ENCODE assay signal across 15 mouse cellular contexts in genomic region chr9:115048340-115048739, GRCm38 (mm10).
DNase-seq lines count a peak whose midpoint lies in the region; ATAC-seq lines count a peak whose summit lies in the region.
"Had no signal": no experiment of that assay in that cellular context is flagged by ENCODE, and none has a peak within 500 bp of the region (broad histone marks: within the 10 kb centered on the region; RNA-seq: fewer than 3 reads in every experiment).

No protein-coding gene starts in this region.

- H3K27me3 ChIP-seq in heart, embryonic 16.5 days (ENCODE audit: control insufficient read depth, insufficient read depth, low read length), result no peaks in the 10 kb centered on the region
- no peaks in the 10 kb centered on the region for H3K27me3 ChIP-seq in liver, embryonic 16.5 days (ENCODE audit: control insufficient read depth, insufficient read depth, low read depth, low read length)
- H3K27me3 ChIP-seq in liver, embryonic 12.5 days (replicated peaks), result no peaks in the 10 kb centered on the region
- no peaks in the 10 kb centered on the region for H3K27me3 ChIP-seq in kidney, embryonic 16.5 days (ENCODE audit: insufficient read depth, low read length)
- H3K27me3 ChIP-seq: embryonic facial prominence, embryonic 13.5 days; limb, embryonic 15.5 days had no signal

- H3K4me2 ChIP-seq in heart, embryonic 16.5 days (ENCODE audit: low read depth, low read length), result peak overlapping the region; percentile 21
- no peak overlapping the region for H3K4me2 ChIP-seq in liver, embryonic 16.5 days (ENCODE audit: low read depth, low read length)
- no peak overlapping the region for H3K4me2 ChIP-seq in liver, embryonic 12.5 days
- no peak overlapping the region for H3K4me2 ChIP-seq in kidney, embryonic 16.5 days (replicated peaks; ENCODE audit: low read depth, low read length)
- H3K4me2 ChIP-seq: embryonic facial prominence, embryonic 13.5 days; limb, embryonic 15.5 days had no signal

- intact Hi-C loops in heart, postnatal 10 days (cut with DNase I), result no loop called here

- ATAC-seq in heart, embryonic 16.5 days (replicated peaks; ENCODE audit: extremely low read depth, insufficient read depth, low FRiP score), result no peak
- ATAC-seq in liver, embryonic 16.5 days (ENCODE audit: low read depth), result peak; percentile 11; the same call in 1 of the 2 replicates
- no peak for ATAC-seq in liver, embryonic 12.5 days
- ATAC-seq in kidney, embryonic 16.5 days (ENCODE audit: low FRiP score, low TSS enrichment), result peak; percentile 50; the same call in 1 of the 2 replicates

- no peaks in the 10 kb centered on the region for H3K36me3 ChIP-seq in heart, embryonic 16.5 days (ENCODE audit: control insufficient read depth, insufficient read depth)
- no peaks in the 10 kb centered on the region for H3K36me3 ChIP-seq in liver, embryonic 16.5 days (ENCODE audit: control insufficient read depth, insufficient read depth)
- no peaks in the 10 kb centered on the region for H3K36me3 ChIP-seq in liver, embryonic 12.5 days
- H3K36me3 ChIP-seq in kidney, embryonic 16.5 days (ENCODE audit: insufficient read depth, low read length), result no peaks in the 10 kb centered on the region
- H3K36me3 ChIP-seq: embryonic facial prominence, embryonic 13.5 days; G1E; limb, embryonic 15.5 days had no signal

- no peak for DNase-seq in heart, postnatal 10 days
- peak; percentile 7 to 46 for DNase-seq in kidney, postnatal 25 days
- no peak for DNase-seq in layer of hippocampus, adult 8-10 months (ENCODE audit: low spot score in 2 of 2)
- no peak for DNase-seq in cerebellum, adult 9-10 months
- DNase-seq: cerebellum, adult 11 months; cerebellum, postnatal 36 days; thymus, postnatal 25 days had no signal

- WGBS in heart, embryonic 16.5 days, result 23% methylated on average over 10 of the region's 10 CpGs
- WGBS in liver, embryonic 16.5 days (ENCODE audit: insufficient replicate concordance), result 50% methylated on average over 10 of the region's 10 CpGs
- WGBS in liver, embryonic 12.5 days (ENCODE audit: insufficient replicate concordance), result 50% methylated on average over 10 of the region's 10 CpGs
- WGBS in kidney, embryonic 16.5 days, result 55% methylated on average over 10 of the region's 10 CpGs

- H3K27ac ChIP-seq in heart, embryonic 16.5 days (ENCODE audit: low read length), result no peak overlapping the region
- no peak overlapping the region for H3K27ac ChIP-seq in liver, embryonic 16.5 days (ENCODE audit: low read length)
- no peak overlapping the region for H3K27ac ChIP-seq in liver, embryonic 12.5 days
- H3K27ac ChIP-seq in kidney, embryonic 16.5 days (ENCODE audit: low read length), result peak overlapping the region; percentile 3; the same call in 1 of the 2 replicates
- H3K27ac ChIP-seq: embryonic facial prominence, embryonic 13.5 days; limb, embryonic 15.5 days had no signal

- no peak overlapping the region for H3K9ac ChIP-seq in heart, embryonic 16.5 days (ENCODE audit: low read length)
- H3K9ac ChIP-seq in liver, embryonic 16.5 days (ENCODE audit: low read depth, low read length), result no peak overlapping the region
- H3K9ac ChIP-seq in liver, embryonic 12.5 days, result no peak overlapping the region
- H3K9ac ChIP-seq in kidney, embryonic 16.5 days (replicated peaks; ENCODE audit: low read length), result no peak overlapping the region
- H3K9ac ChIP-seq: embryonic facial prominence, embryonic 13.5 days; limb, embryonic 15.5 days had no signal

- H3K4me1 ChIP-seq in heart, embryonic 16.5 days (ENCODE audit: control insufficient read depth, insufficient read depth, low read length), result peaks cover 20% of the 10 kb centered on the region
- H3K4me1 ChIP-seq in liver, embryonic 16.5 days (ENCODE audit: control insufficient read depth, low read depth, low read length), result no peaks in the 10 kb centered on the region
- peaks cover 14% of the 10 kb centered on the region for H3K4me1 ChIP-seq in liver, embryonic 12.5 days
- H3K4me1 ChIP-seq in kidney, embryonic 16.5 days (ENCODE audit: insufficient read depth, low read length), result peaks cover 24% of the 10 kb centered on the region

- no peaks in the 10 kb centered on the region for H3K9me3 ChIP-seq in heart, embryonic 16.5 days (replicated peaks; ENCODE audit: control insufficient read depth, low read length)
- no peaks in the 10 kb centered on the region for H3K9me3 ChIP-seq in liver, embryonic 16.5 days (replicated peaks; ENCODE audit: control insufficient read depth, low read length)
- no peaks in the 10 kb centered on the region for H3K9me3 ChIP-seq in liver, embryonic 12.5 days (replicated peaks)
- H3K9me3 ChIP-seq in kidney, embryonic 16.5 days (ENCODE audit: low read length), result no peaks in the 10 kb centered on the region
- H3K9me3 ChIP-seq: embryonic facial prominence, embryonic 13.5 days; limb, embryonic 15.5 days had no signal

- H3K4me3 ChIP-seq in heart, embryonic 16.5 days (ENCODE audit: low read length), result no peak overlapping the region
- no peak overlapping the region for H3K4me3 ChIP-seq in liver, embryonic 16.5 days (ENCODE audit: low read depth, low read length)
- H3K4me3 ChIP-seq in liver, embryonic 12.5 days, result no peak overlapping the region
- H3K4me3 ChIP-seq in kidney, embryonic 16.5 days (ENCODE audit: low read length), result no peak overlapping the region
- H3K4me3 ChIP-seq: embryonic facial prominence, embryonic 13.5 days; limb, embryonic 15.5 days; myocyte had no signal

Comparison
In these comparisons a context has a peak if more than half of its experiments do, and no peak if none do; other contexts are left out.
1. ATAC-seq: peak in liver, embryonic 16.5 days (single experiment) and kidney, embryonic 16.5 days (single experiment); none in heart, embryonic 16.5 days (single experiment) and liver, embryonic 12.5 days (single experiment).
2. DNase-seq: peak in kidney, postnatal 25 days (2 of 2); none in heart, postnatal 10 days (0 of 2), layer of hippocampus, adult 8-10 months (0 of 2) and cerebellum, adult 9-10 months (single experiment).